11 mouse cellular contexts compared by ENCODE assay signal in the genomic region with DNA sequence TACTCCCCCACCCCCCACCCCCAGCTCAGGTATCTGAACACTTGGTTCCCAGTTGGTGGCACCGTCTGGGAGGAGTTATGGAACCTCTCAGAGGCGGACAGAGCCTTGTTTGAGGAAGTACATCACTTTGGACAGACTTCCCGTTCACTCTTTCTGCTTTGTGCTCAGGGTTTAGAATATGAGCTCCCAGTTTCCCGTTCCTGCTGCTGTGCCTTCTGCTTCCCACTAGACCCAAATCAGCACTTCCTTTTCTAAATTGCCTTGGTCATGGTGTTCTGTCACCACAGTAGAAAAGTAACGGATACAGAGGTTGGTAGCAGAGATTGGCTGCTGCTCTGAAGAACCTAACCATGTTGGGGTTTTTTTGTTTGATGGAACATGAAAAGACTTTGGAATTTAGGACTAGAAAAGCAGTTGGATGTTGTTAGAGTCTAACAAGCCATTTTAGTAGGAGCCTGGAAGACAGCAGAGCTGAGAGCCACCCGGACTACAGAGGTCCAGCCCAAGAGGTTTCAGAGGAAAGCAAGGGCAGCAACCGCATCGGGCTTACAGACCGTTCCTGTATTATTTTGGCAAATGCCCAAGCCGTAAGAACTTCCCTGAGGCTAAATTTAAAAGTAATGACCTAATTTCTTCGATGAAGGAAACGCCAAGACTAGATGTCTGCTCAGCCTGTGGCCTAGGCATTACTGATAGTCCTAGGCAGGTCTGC.
A peak's percentile ranks its signal among the peaks of the same experiment; 100 is the strongest.
DNase-seq lines count a peak whose midpoint lies in the region; ATAC-seq lines count a peak whose summit lies in the region.
"Had no signal": no experiment of that assay in that cellular context is flagged by ENCODE, and none has a peak within 500 bp of the region (broad histone marks: within the 10 kb centered on the region; RNA-seq: fewer than 3 reads in every experiment).

No protein-coding gene starts in this region.

- H3K36me3 ChIP-seq in hindbrain, embryonic 10.5 days: no peaks in the 10 kb centered on the region
- no peaks in the 10 kb centered on the region for H3K36me3 ChIP-seq in hindbrain, embryonic 13.5 days
- H3K36me3 ChIP-seq in macrophage (ENCODE audit: inconsistent target): no peaks in the 10 kb centered on the region
- H3K36me3 ChIP-seq: neural tube, embryonic 12.5 days had no signal

- 82% methylated on average over 12 of the region's 12 CpGs for WGBS in hindbrain, embryonic 10.5 days
- 67% methylated on average over 12 of the region's 12 CpGs for WGBS in hindbrain, embryonic 13.5 days
- WGBS in macrophage (ENCODE audit: missing documents): 0% methylated on average over 12 of the region's 12 CpGs

- DNase-seq in hindbrain, embryonic 10.5 days (ENCODE audit: low spot score): no peak
- peak; percentile 16 for DNase-seq in lung, postnatal 25 days (ENCODE audit: low spot score)
- DNase-seq in lung, postnatal 14 days: no peak
- DNase-seq in right cerebral cortex, postnatal 4 days: no peak
- no peak for DNase-seq in ovary, postnatal 14 days (ENCODE audit: low spot score)
- DNase-seq: right cerebral cortex, postnatal 25 days; thymus, postnatal 25 days had no signal

- no peaks in the 10 kb centered on the region for H3K27me3 ChIP-seq in hindbrain, embryonic 10.5 days (ENCODE audit: insufficient read depth, poor library complexity, severe bottlenecking)
- H3K27me3 ChIP-seq in hindbrain, embryonic 13.5 days: no peaks in the 10 kb centered on the region
- H3K27me3 ChIP-seq: neural tube, embryonic 12.5 days had no signal

- no peak overlapping the region for H3K4me3 ChIP-seq in hindbrain, embryonic 10.5 days
- H3K4me3 ChIP-seq in hindbrain, embryonic 13.5 days: no peak overlapping the region
- no peak overlapping the region for H3K4me3 ChIP-seq in macrophage (ENCODE audit: inconsistent target)
- H3K4me3 ChIP-seq: neural tube, embryonic 12.5 days had no signal

- H3K79me2 ChIP-seq in macrophage (ENCODE audit: inconsistent target): no peaks in the 10 kb centered on the region

- H3K27ac ChIP-seq in hindbrain, embryonic 10.5 days: peak overlapping the region; percentile 40; the same call in 1 of the 2 replicates
- H3K27ac ChIP-seq in hindbrain, embryonic 13.5 days: no peak overlapping the region
- H3K27ac ChIP-seq in macrophage: peak overlapping the region; percentile 89

- H3K4me2 ChIP-seq in hindbrain, embryonic 13.5 days: no peak overlapping the region
- H3K4me2 ChIP-seq: neural tube, embryonic 12.5 days had no signal

- no peak overlapping the region for H3K9ac ChIP-seq in hindbrain, embryonic 13.5 days
- H3K9ac ChIP-seq: neural tube, embryonic 12.5 days had no signal

- ATAC-seq in hindbrain, embryonic 13.5 days (ENCODE audit: low FRiP score): no peak
- peak; percentile 89 for ATAC-seq in granulocyte monocyte progenitor cell, adult 5-6 weeks (replicated peaks; ENCODE audit: poor library complexity, severe bottlenecking)

- H3K4me1 ChIP-seq in hindbrain, embryonic 10.5 days (replicated peaks): peaks cover 24% of the 10 kb centered on the region
- peaks cover 12% of the 10 kb centered on the region for H3K4me1 ChIP-seq in hindbrain, embryonic 13.5 days (replicated peaks)
- H3K4me1 ChIP-seq: neural tube, embryonic 12.5 days had no signal

- H3K9me3 ChIP-seq in hindbrain, embryonic 10.5 days: no peaks in the 10 kb centered on the region
- H3K9me3 ChIP-seq in hindbrain, embryonic 13.5 days: no peaks in the 10 kb centered on the region
- H3K9me3 ChIP-seq: neural tube, embryonic 12.5 days had no signal
